Comparison of ENCODE assay signal across 7 mouse cellular contexts in genomic region chr12:20233871-20234307, GRCm38 (mm10).
DNase-seq lines count a peak whose midpoint lies in the region; ATAC-seq and TF ChIP-seq lines count a peak whose summit lies in the region.

No protein-coding gene starts in this region.

- H3K27ac ChIP-seq in thymus, adult 2 months (ENCODE audit: control insufficient read depth, insufficient read depth, low read length) = no peak overlapping the region
- H3K27ac ChIP-seq in embryonic facial prominence, embryonic 14.5 days (replicated peaks; ENCODE audit: low read depth, low read length) = no peak overlapping the region
- H3K27ac ChIP-seq in hindbrain, embryonic 10.5 days = no peak overlapping the region
- no peak overlapping the region for H3K27ac ChIP-seq in liver, postnatal 0 days (ENCODE audit: low read depth)

- H3K4me2 ChIP-seq in embryonic facial prominence, embryonic 14.5 days (ENCODE audit: low read depth, low read length) = no peak overlapping the region
- H3K4me2 ChIP-seq in liver, postnatal 0 days (ENCODE audit: low read depth, low read length) = no peak overlapping the region

- H3K4me1 ChIP-seq in thymus, adult 2 months (replicated peaks; ENCODE audit: control insufficient read depth, insufficient read depth, low read length) = no peaks in the 10 kb centered on the region
- H3K4me1 ChIP-seq in embryonic facial prominence, embryonic 14.5 days (ENCODE audit: control insufficient read depth, insufficient read depth, low read length) = no peaks in the 10 kb centered on the region
- H3K4me1 ChIP-seq in hindbrain, embryonic 10.5 days (replicated peaks) = no peaks in the 10 kb centered on the region
- no peaks in the 10 kb centered on the region for H3K4me1 ChIP-seq in liver, postnatal 0 days (ENCODE audit: insufficient read depth)

- no peaks in the 10 kb centered on the region for H3K27me3 ChIP-seq in thymus, adult 2 months (ENCODE audit: control insufficient read depth, insufficient read depth, low read length)
- H3K27me3 ChIP-seq in embryonic facial prominence, embryonic 14.5 days (replicated peaks; ENCODE audit: control insufficient read depth, insufficient read depth, low read length) = no peaks in the 10 kb centered on the region; the same call in 1 of the 2 replicates
- H3K27me3 ChIP-seq in hindbrain, embryonic 10.5 days (ENCODE audit: insufficient read depth, poor library complexity, severe bottlenecking) = peaks cover 43% of the 10 kb centered on the region
- no peaks in the 10 kb centered on the region for H3K27me3 ChIP-seq in liver, postnatal 0 days (ENCODE audit: insufficient read depth, low read length)
- no peaks in the 10 kb centered on the region for H3K27me3 ChIP-seq in splenic B cell, adult 2 months (ENCODE audit: control insufficient read depth, insufficient read depth, low read length, poor library complexity, severe bottlenecking)

- no peak overlapping the region for H3K9ac ChIP-seq in embryonic facial prominence, embryonic 14.5 days (ENCODE audit: low read depth, low read length)
- no peak overlapping the region for H3K9ac ChIP-seq in liver, postnatal 0 days (replicated peaks)

- TF ChIP-seq CTCF in thymus, adult 2 months (IDR thresholded peaks at IDR 0.05; ENCODE audit: borderline replicate concordance, control insufficient read depth, extremely low read depth, insufficient read depth, low read length, poor library complexity) = peak; percentile 27; the same call in 1 of the 2 replicates
- TF ChIP-seq CTCF in liver, postnatal 0 days (IDR thresholded peaks at IDR 0.05; ENCODE audit: low read depth) = no peak

- TF ChIP-seq EP300 in liver, postnatal 0 days (IDR thresholded peaks at IDR 0.05; ENCODE audit: low read depth) = no peak

- 75% methylated on average over 25 of the region's 25 CpGs for WGBS in thymus, adult 2 months
- 77% methylated on average over 25 of the region's 25 CpGs for WGBS in embryonic facial prominence, embryonic 14.5 days
- 71% methylated on average over 25 of the region's 25 CpGs for WGBS in hindbrain, embryonic 10.5 days
- 70% methylated on average over 25 of the region's 25 CpGs for WGBS in liver, postnatal 0 days (ENCODE audit: insufficient replicate concordance)

- DNase-seq in thymus, adult 2 months = peak; percentile 1
- no peak for DNase-seq in thymus, postnatal 25 days
- peak; percentile 2 for DNase-seq in embryonic facial prominence, embryonic 14.5 days (ENCODE audit: low spot score)
- peak; percentile 45 for DNase-seq in hindbrain, embryonic 10.5 days (ENCODE audit: low spot score)
- peak; percentile 51 for DNase-seq in liver, postnatal 0 days
- DNase-seq in splenic B cell, adult 2 months (ENCODE audit: low read depth, low spot score) = peak; percentile 13
- DNase-seq in B cell, adult 2 months = no peak

- TF ChIP-seq POLR2A in thymus, adult 2 months (IDR thresholded peaks at IDR 0.05; ENCODE audit: control insufficient read depth, extremely low read depth, insufficient read depth, low read length, poor library complexity) = no peak

- H3K9me3 ChIP-seq in embryonic facial prominence, embryonic 14.5 days (ENCODE audit: control insufficient read depth, low read length) = peaks cover 54% of the 10 kb centered on the region
- H3K9me3 ChIP-seq in hindbrain, embryonic 10.5 days = peaks cover 73% of the 10 kb centered on the region
- H3K9me3 ChIP-seq in liver, postnatal 0 days (ENCODE audit: low read length) = peaks cover 45% of the 10 kb centered on the region

- H3K36me3 ChIP-seq in thymus, adult 2 months (ENCODE audit: control insufficient read depth, insufficient read depth, low read length) = no peaks in the 10 kb centered on the region
- H3K36me3 ChIP-seq in embryonic facial prominence, embryonic 14.5 days (ENCODE audit: control insufficient read depth, insufficient read depth, low read length) = peaks cover 10% of the 10 kb centered on the region; the same call in 1 of the 2 replicates
- peaks cover 37% of the 10 kb centered on the region for H3K36me3 ChIP-seq in hindbrain, embryonic 10.5 days
- no peaks in the 10 kb centered on the region for H3K36me3 ChIP-seq in liver, postnatal 0 days (replicated peaks; ENCODE audit: insufficient read depth, low read length)
- no peaks in the 10 kb centered on the region for H3K36me3 ChIP-seq in splenic B cell, adult 2 months (ENCODE audit: control insufficient read depth, insufficient read depth, low read length, poor library complexity, severe bottlenecking)

- H3K4me3 ChIP-seq in thymus, adult 2 months (ENCODE audit: control insufficient read depth, insufficient read depth, low read length) = no peak overlapping the region
- H3K4me3 ChIP-seq in embryonic facial prominence, embryonic 14.5 days (ENCODE audit: low read depth, low read length) = no peak overlapping the region
- H3K4me3 ChIP-seq in hindbrain, embryonic 10.5 days = no peak overlapping the region
- no peak overlapping the region for H3K4me3 ChIP-seq in liver, postnatal 0 days (ENCODE audit: low read depth, low read length)

- peak; percentile 39; the same call in 1 of the 2 replicates for ATAC-seq in embryonic facial prominence, embryonic 14.5 days (ENCODE audit: low read depth)
- ATAC-seq in liver, postnatal 0 days = peak; percentile 27

Comparison
In these comparisons a context has a peak if more than half of its experiments do, and no peak if none do; other contexts are left out.
1. DNase-seq: peak in thymus, adult 2 months (single experiment), embryonic facial prominence, embryonic 14.5 days (single experiment), hindbrain, embryonic 10.5 days (single experiment), liver, postnatal 0 days (single experiment) and splenic B cell, adult 2 months (single experiment); none in thymus, postnatal 25 days (single experiment) and B cell, adult 2 months (0 of 2).